Mouse (Mus musculus) brain, embryonic 14.5 days (tissue): Measurements from ENCODE around the gene Clec11a.

Experiments
- CTCF ChIP-seq: fragments of 200-500 bp; IDR thresholded peaks from 2 replicates; pipeline ENCODE4 v1.5.1; 2012; ENCODE audit warnings: inconsistent platforms, mild to moderate bottlenecking, moderate library complexity, borderline replicate concordance; ENCODE audit not compliant: insufficient read depth, insufficient read length; ENCODE audit errors: extremely low read depth
- POLR2A ChIP-seq: fragments of 200-500 bp; IDR thresholded peaks from 2 replicates; pipeline ENCODE4 v1.6.1; 2012; ENCODE audit warnings: mild to moderate bottlenecking, inconsistent platforms, borderline replicate concordance; ENCODE audit not compliant: poor library complexity, insufficient read depth, insufficient read length, severe bottlenecking; ENCODE audit errors: extremely low read depth

DNA sequence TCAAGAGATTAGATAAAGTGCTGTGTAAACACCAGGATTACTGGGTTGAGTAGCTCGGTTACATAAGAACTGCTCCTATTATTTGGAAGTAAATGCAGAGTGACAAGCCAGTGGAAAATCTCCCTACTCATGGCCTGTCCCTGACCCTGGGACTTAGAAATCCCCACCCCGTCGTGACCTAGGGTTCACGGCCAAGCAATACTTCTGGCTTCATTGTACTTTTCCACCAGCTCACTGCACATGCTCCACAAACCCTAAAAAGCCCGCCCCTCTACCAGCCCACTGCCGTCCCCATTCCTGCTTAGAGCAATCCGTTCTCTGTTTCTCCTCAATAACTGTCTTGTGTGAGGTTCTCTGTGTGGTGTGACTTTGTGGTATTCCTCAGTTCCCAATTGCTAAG, 18.9 kb downstream of the Clec11a start:
- no peak for TF ChIP-seq CTCF
- no peak for TF ChIP-seq POLR2A
